Mouse (Mus musculus) lung, embryonic 15.5 days (tissue): ENCODE measurements around the gene Rbp7. TPM values are rescaled to one million over a fixed set of nuclear protein-coding genes. Genes with fewer than 3 reads are reported as not detected.

Experiments used
- ATAC-seq: fragments of 200-750 bp; cut with Nextera tagmentation; 2 replicates; pipeline ENCODE4 v1.8.0; 2017; ENCODE audit warnings: moderate number of reproducible peaks, borderline replicate concordance; ENCODE audit not compliant: low FRiP score, low TSS enrichment; ENCODE audit errors: extremely low read depth
- H3K27ac ChIP-seq: fragments of 300-500 bp; sonication (generic); 2 replicates; pipeline ENCODE4 v1.5.1; 2015; ENCODE audit warnings: moderate library complexity, mild to moderate bottlenecking, inconsistent platforms
- H3K27me3 ChIP-seq: fragments of 300-500 bp; sonication (generic); 2 replicates; pipeline ENCODE4 v1.6.1; 2015; ENCODE audit warnings: inconsistent platforms
- H3K36me3 ChIP-seq: fragments of 300-500 bp; sonication (generic); 2 replicates; pipeline ENCODE4 v1.6.1; 2015; ENCODE audit warnings: inconsistent platforms
- H3K4me1 ChIP-seq: fragments of 300-500 bp; sonication (generic); 2 replicates; pipeline ENCODE4 v1.6.1; 2015; ENCODE audit warnings: inconsistent platforms
- H3K4me2 ChIP-seq: fragments of 300-500 bp; sonication (generic); 2 replicates; pipeline ENCODE4 v1.6.1; 2015; ENCODE audit warnings: inconsistent platforms, mild to moderate bottlenecking, moderate library complexity
- H3K4me3 ChIP-seq: fragments of 300-500 bp; sonication (generic); 2 replicates; pipeline ENCODE4 v1.5.1; 2015; ENCODE audit warnings: mild to moderate bottlenecking, inconsistent platforms
- H3K9ac ChIP-seq: fragments of 300-500 bp; sonication (generic); 2 replicates; pipeline ENCODE4 v1.6.1; 2015; ENCODE audit warnings: inconsistent platforms
- H3K9me3 ChIP-seq: fragments of 300-500 bp; sonication (generic); 2 replicates; pipeline ENCODE4 v1.6.1; 2016; ENCODE audit warnings: inconsistent platforms
- WGBS: fragments of 180-500 bp; shearing (Covaris S2); methylation state at CpG from one replicate; pipeline ENCODE4 v1.1.7; 2015; 5-methylcytosine and 5-hydroxymethylcytosine counted together
- polyA plus RNA-seq: library from polyadenylated mRNA; unstranded; fragments of >200 nt; fragmentation: Nextera tagmentation; extraction: Ambion mirVana; gene quantifications from 2 replicates; pipeline ENCODE4 v1.2.1, GENCODE M21; 2015

Rbp7 gene
- polyA plus RNA-seq, 1 experiment from 2014 or later = 3.6 TPM

DNA sequence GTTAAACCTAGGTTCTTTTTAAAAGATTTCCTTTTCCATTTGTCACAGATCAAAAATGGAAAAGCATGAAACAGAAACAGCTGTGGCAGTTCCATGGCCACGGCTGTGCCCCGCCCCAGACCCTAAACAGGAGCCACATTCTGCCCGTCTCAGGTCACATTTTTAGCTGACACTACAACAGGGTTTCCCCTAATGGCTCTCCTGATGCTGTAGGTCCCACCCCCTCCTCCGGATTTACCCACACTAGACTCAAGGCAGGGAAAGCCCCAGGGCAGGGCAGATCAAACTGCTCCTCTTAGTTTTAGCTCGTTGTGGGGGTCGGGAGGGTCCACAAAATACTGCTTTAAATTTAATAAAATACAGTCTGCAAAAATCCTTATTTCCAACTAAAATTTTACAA is 51.7 kb downstream of the Rbp7 start:
- H3K4me3 ChIP-seq = no peak overlapping the region
- H3K4me1 ChIP-seq = peaks cover 51% of the 10 kb centered on the region
- H3K9ac ChIP-seq = no peak overlapping the region
- no peak overlapping the region for H3K4me2 ChIP-seq
- H3K36me3 ChIP-seq = peaks cover 7% of the 10 kb centered on the region; the same call in 1 of the 2 replicates
- no peak overlapping the region for H3K27ac ChIP-seq
- no peak for ATAC-seq
- H3K9me3 ChIP-seq = no peaks in the 10 kb centered on the region
- H3K27me3 ChIP-seq = no peaks in the 10 kb centered on the region
- WGBS = 25% methylated on average over 6 of the region's 6 CpGs

DNA sequence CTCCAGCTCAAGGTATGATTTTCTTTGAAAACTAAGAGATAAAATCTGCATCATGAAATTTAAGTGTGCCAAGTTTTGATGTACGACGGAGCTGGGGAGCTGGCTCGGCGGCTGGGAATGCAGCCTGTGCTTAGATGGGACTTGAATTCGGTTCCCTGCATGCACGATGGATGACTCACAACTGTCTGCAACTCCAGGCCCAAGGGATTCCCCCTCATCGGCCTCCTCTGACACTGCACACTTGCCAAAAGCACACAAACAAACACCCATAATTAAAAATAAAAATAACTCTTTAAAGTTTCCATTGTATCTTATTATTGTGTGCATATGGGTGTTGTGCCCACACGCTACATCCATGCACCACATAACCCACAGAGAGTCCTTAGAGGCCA is 53.2 kb downstream of the Rbp7 start:
- no peak overlapping the region for H3K4me2 ChIP-seq
- no peaks in the 10 kb centered on the region for H3K27me3 ChIP-seq
- no peak overlapping the region for H3K27ac ChIP-seq
- H3K9me3 ChIP-seq = no peaks in the 10 kb centered on the region
- H3K4me3 ChIP-seq = no peak overlapping the region
- H3K4me1 ChIP-seq = peaks cover 58% of the 10 kb centered on the region
- peaks cover 8% of the 10 kb centered on the region for H3K36me3 ChIP-seq
- 52% methylated on average over 8 of the region's 8 CpGs for WGBS
- ATAC-seq = no peak
- H3K9ac ChIP-seq = no peak overlapping the region

DNA sequence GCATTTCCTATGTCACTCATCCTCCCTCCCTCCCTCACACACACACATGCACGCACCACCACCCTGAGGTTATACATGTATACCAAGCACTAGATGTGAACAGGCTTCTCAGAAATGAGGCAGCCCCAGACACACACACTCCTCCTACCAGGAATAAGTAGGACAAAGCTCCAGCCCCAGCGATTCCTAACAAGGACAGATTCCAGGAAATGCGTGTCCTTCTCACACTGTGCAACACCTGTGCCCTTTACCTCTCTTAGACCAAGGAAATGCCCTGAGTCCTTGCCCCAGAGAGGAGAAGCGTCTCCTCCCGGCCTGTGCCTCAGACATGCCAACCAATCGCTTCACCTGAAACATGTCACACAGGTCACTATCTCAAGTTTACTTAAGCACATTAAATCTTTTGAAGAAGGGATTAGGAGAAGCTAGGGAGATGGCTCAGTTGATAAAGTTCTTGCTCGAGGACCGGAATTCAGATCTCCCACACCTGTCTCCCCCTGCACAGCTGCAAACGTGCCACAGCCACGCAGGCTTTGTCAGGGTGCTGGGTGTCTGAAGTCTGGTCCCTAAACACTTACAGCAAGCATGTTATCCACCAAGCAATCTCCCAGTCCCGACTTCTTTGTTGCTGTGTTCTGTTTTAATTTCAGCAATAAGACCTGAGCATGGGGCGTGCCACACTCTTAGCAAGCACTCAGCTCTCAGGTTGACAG is 53.7 kb downstream of the Rbp7 start:
- Histone ChIP-seq H3K27ac (no peak overlapping the region), H3K4me2 (no peak overlapping the region), H3K9ac (no peak overlapping the region), H3K27me3 (no peaks in the 10 kb centered on the region), H3K4me1 (peaks cover 60% of the 10 kb centered on the region), H3K36me3 (peaks cover 8% of the 10 kb centered on the region), H3K9me3 (no peaks in the 10 kb centered on the region), H3K4me3 (no peak overlapping the region)
- ATAC-seq = no peak
- 43% methylated on average over 12 of the region's 12 CpGs for WGBS

Other genes starting within 250 kb of the Rbp7 start
- 34.4 and 36.5 TPM in 2 replicates for gene Kif1b, start 147.3 kb downstream of the Rbp7 start, polyA plus RNA-seq
- gene Ube4b, start 28.2 kb downstream of the Rbp7 start, polyA plus RNA-seq = 34.9 and 38.4 TPM in 2 replicates
- gene Tmem274, start 22.4 kb upstream of the Rbp7 start, polyA plus RNA-seq = 0.34 and 0.55 TPM in 2 replicates
- 10.9 and 11.2 TPM in 2 replicates for gene Nmnat1, start 30.2 kb upstream of the Rbp7 start, polyA plus RNA-seq
- 44.8 and 47.4 TPM in 2 replicates for gene Lzic, start 30.3 kb upstream of the Rbp7 start, polyA plus RNA-seq
- gene Ctnnbip1, start 63.3 kb upstream of the Rbp7 start, polyA plus RNA-seq = 57.9 and 61.0 TPM in 2 replicates
- 51.1 and 56.2 TPM in 2 replicates for gene Clstn1, start 131.5 kb upstream of the Rbp7 start, polyA plus RNA-seq
- 4.5 and 7.8 TPM in 2 replicates for gene Pik3cd, start 247.6 kb upstream of the Rbp7 start, polyA plus RNA-seq